Mouse (Mus musculus): ENCODE data around the gene Thra.

Gene Thra

DNA sequence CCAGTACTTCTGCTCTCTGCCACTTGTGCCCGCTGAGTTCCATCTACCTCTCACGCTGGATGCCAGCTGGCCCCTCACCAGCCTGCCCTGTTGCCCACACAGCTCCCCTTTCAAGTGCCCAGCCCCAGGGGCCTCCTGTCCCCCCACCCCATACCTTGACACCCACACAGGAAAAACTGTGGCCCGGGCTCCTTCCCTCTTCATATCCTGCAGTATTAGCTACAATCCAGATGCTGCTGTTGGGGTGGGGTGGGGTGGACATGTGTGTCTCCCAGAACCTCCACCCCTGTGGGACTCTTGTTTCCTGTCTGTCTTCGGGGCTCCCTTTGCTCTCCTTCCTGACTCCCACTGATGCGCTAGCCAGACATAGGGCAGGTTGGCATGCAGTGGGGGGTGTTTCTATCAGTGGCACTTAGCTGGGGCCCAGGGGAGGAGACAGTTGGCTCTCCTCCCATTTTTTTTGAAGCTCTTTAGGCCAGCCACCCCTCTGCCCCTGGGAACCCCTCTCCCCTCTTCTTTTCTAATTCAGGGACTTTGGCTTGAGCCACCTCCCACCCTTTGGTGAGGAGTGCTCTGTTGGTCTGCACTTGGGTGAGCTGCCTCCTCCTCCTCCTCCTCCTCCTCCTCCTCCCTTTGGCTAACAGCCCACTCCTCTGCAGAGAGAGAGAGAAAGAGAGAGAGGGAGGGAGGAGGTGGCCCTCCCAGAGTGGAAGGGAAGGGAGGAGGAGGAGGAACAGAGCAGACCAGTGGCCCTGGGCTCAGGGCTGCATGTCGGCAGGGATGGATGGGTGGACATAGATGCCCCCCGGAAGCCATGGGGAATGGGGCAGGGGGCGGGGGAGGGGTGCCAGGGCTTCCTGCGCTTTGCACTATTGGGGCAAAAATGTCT is 25.2 kb downstream of the Thra start:
- no peak for DNase-seq (ENCODE audit: low spot score in 2 of 2)

DNA sequence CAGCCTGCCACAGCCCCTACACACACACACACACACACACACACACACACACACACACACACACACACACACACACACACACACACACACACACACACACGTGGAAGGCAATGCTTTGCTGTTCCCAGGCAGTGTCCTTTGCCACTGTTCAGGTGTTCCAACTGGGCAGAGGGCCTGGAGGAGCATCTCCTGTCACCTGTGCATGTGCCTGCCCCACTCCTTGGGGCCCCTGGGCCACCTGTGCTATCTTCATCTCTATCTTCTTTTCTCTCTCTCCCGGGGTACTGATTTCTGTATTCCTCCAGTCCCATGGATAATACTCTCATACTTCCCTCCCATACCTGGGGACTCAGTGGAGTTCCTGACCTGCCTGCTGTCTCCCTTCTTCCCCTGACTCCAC is 25.9 kb downstream of the Thra start:
- no peak for DNase-seq (ENCODE audit: low spot score in 2 of 2)

DNA sequence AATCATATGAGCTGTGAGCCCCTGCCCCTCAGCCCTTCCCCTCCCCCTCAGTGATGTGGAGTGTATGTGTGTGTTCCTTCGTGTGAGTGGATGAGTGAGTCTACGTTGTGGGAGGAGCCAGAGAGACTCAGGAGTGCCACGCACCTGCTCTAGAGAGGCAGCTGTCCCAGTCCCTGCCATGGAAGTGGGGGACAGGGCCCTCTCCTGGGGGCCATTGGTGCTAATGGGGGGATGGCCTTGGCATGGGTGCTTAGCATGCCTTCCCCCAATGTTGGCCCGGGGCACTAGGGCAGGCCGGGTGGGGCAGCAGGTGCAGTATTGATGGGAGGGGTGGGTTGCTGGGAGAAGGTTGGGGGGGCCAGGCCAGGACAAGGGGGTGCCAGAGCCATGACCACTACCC is 26.4 kb downstream of the Thra start:
- no peak for DNase-seq (ENCODE audit: low spot score in 2 of 2)

GRCm38 (mm10) chr11:98767276-98767675 is 26.8 kb downstream of the Thra start:
- DNase-seq (ENCODE audit: low spot score in 2 of 2), result no peak

GRCm38 (mm10) chr11:98767713-98768112 is 27.3 kb downstream of the Thra start:
- no peak for DNase-seq (ENCODE audit: low spot score in 2 of 2)

GRCm38 (mm10) chr11:98768127-98769006 is 27.9 kb downstream of the Thra start:
- no peak for DNase-seq (ENCODE audit: low spot score in 2 of 2)

DNA sequence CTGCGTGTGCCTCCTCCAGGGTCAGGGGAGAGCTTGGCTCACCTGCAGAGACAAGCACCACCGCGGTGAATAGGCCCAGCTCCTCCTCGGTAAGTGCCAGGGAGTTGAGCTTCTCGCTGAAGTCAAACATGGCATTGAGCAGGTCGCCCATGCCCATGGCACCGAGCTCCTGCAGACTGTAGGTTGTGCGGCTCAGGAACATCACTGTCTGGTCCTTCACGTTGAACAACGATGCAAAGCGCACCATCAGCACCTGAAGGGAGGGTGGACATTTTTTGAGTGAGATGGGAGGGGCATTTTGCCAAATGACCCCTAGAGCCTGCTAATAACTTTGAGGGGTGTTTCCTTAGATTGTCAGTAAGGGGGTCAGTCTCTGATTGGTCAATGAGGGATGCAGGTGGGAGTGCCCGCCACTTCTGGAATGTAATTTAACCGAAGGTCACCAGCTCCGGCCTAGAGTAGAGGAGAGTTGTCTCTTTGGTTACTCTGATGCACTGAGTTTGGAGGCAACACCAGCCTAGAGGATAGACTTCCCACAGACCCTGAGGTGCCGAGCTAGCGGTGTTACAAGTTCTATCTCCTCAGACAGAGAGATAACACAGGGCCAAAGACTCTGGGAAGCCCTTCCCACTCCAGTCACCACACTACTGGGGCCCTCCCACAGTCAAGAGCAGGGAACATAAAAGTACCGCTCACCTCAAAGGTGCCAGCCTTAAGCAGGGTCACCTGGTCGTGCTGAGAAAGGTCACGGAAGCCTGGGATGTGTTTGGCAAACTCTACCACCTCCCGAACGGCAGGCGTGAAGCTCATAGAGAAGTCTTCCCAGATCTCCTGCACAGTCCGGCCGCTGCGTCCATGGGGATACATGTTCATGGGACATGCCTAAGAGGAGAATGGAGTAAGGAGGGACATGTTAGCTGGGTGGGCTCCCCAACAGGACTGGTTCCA is 28.8 kb downstream of the Thra start:
- no peak for DNase-seq (ENCODE audit: low spot score in 2 of 2)

DNA sequence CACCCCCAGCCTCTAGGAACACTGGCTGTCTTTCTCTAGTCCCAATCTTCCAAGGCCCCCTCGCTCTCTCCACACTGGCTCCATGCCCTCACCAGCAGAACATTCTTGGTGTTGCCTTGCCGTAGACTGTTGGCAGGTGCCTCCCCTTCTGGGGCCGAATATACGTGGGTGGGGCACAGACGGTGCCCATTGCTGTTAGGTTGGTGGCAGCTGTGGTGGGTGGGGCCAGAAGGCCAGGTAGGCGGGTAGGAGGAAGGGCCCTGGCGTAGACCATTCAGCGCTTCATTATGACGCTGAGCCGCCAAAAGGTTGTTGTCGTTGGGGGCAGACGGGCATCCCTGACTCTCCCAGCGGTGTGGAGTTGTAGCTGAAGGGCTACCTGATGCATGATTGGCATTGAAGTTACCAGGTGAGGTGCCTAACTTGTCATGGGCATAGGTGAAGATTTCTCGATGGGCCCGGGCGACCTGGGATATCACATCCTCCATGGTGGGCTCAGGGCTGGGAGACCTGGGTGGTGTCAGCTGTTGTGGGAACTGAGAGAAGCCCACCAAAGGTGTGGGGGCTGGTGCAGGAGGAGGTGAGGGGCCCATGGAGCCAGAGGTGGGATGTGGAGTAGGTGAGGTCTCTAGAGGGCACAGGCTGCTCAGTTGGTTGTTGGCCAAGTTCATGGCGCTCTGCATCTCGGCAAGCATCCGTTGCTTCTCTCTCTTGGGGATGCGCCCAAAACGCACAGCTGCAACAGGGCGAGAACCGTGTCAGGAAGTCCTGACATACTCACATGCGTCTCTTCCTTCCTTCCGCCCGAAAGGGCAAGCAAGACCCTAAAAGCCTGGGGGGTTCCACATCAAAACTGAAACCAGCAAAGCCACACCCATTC is 29.9 kb downstream of the Thra start:
- no peak for DNase-seq (ENCODE audit: low spot score in 2 of 2)

DNA sequence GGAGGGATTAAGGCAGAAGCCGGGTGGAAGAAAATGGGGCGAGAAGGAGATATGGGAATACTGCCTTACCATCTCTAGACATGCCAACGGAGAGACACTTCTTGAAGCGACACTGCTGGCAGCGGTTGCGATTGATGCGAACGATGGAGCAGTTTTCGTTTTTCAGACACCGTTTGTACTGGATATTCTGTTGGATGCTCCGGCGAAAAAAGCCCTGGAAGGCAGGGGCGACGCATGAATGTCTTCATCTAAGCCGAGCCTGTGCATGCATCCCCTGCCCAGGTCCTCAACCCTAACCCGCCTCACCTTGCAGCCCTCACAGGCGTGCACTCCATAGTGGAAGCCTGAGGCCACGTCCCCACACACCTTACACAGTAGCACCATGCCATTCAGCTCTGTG is 30.7 kb downstream of the Thra start:
- no peak for DNase-seq (ENCODE audit: low spot score in 2 of 2)

DNA sequence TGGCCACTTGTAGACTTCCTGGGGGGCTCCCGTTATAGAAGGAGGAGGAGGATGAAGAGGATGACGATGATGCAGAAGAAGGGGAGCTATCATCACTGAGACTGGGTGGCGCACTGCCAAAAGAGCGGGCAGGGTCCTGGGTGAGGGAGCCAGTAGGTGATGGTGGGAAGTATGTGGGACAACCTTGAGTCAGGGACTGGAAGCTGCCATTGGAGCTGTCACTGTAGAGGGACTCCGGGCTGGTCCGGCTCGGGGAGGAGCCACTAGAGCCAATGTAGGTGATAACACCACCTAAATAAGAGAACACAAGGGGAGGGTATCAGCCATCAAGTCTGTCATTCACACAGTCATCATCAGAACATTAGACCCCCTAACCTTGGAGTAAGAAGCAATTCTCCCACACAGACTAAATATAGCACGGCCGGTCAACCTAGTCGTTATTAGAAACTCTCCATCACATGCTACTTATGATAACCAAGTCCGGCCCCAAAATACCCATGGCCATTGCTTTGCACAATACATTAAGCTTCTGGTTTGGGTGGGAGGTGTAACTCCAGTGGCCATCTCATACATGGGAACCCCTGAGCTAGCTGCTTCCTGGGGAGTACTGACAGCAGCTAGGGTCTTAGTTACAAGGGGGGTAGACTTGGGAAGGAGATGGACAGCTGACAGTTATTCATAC is 31.5 kb downstream of the Thra start:
- no peak for DNase-seq (ENCODE audit: low spot score in 2 of 2)

- no peak for DNase-seq (ENCODE audit: low spot score in 2 of 2)
These were observed 32.3 kb downstream of the Thra start for GRCm38 (mm10) chr11:98772667-98773171.

DNA sequence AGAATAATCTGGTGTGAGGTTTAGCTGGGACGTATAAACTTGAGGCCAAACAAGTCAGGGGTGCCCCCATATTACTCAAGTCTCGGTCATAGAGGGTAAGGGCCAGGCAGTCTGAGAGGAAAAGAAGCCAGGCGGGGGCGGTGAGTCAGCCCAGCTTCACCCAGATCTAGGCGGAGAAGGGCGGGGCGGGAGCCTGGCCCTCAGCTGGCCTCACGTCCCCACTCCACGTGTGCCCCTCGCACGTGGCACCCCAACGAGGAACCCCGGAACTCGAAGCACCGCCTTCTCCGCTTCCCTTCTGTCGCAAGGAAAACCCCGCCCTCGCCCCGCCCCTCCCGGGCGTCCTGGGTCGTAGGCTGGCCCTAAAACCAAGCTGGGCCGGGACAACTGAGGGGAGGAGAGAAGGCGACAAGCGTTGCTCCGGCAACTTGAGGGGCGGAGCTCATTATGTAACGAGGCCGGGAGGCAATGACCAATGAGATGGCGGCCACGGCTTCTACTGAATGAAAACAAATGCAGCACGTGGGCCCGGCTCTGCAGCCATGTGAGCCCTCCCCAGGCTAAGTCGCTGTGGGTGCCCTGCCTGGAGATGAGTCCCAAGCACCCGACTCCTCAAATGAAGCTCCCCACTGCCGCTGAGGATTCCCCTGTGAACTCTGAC is 33.3 kb downstream of the Thra start:
- peak; percentile 99 to 100 for DNase-seq (ENCODE audit: low spot score in 2 of 2)

DNA sequence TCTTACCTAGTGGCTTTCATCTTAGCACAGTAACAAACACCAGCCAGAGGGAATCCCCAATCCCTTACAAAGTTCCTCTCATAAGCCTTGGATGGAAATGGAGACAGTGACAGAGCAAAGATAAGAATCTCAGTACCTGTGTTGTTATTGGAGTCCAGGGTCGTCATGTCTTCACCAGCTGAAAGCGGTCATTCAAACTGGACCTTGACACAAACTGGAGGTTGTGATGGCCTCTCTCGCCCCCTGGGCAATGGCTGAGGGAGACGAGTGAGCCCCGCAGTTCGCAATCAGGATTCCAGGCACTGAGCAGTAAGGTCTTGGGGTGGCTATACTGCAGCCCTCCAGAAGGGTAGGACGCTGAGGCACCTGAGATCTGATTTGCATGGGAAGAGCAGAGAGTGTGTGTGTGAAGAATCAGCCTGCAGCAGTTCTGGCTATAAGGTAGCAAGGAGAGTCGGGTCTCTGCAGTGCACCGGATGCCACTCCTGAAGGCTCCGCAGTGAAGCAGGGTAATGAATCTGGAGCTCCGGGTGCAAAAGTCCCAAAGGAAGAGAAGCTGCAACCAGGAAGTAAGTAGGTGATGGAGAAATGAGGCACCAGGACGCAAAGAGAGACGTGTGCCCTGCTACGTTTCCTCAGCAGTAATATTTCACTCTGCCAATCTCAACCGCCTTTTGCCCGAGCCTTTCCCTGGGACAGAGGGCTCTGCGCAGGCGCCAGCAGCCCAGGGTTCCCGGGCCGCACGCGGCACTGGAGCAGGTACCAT is 34.3 kb downstream of the Thra start, which contains the start of gene Nr1d1:
TSS of gene Nr1d1 (minus strand) at position 752 of the 766 bp plus-strand sequence.
- no peak for DNase-seq (ENCODE audit: low spot score in 2 of 2)

- DNase-seq (ENCODE audit: low spot score in 2 of 2), result peak; percentile 100
These were observed 35.1 kb downstream of the Thra start for GRCm38 (mm10) chr11:98775348-98776051.

DNA sequence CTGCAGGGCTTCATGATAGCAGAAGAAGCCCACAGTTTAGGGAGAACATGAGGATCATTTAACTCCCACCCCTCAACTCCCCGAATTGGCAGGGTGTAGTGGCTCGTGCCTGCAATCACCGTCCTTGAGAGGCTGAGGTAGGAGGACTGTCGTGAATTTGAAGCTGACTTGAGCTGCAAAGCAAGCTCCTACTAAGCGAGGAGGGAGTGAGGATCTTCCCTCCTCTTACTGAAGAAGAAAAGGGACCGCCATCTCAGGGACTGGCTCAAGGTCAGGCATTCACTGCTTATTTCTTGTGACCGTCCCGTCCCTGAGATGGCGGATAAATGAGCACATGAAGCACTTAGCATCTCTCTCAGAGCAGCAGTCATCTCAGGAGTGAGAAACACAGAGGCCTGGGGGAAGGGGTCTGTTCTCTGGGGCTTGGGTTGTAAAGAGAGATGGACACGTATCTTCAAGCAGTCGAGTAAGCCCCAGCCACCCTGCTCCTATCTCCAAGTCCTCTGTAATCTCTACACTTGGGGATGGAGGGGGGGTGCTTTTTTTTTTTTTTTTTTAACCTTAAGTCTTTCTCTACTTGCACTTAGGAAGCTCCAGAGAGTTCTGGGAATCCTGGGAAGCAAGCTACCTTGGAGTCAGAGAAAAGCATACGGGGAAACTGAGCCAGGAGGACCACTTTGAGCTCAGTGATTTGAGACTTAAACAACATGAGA is 35.8 kb downstream of the Thra start:
- DNase-seq (ENCODE audit: low spot score in 2 of 2), result no peak

GRCm38 (mm10) chr11:98776843-98777590 is 36.6 kb downstream of the Thra start:
- DNase-seq (ENCODE audit: low spot score in 2 of 2), result no peak

All from frontal cortex, postnatal 36 days (tissue).